Mouse (Mus musculus) embryonic fibroblast, embryonic 13.5 days (primary cell): ENCODE measurements at regions not wholly inside any gene's neighbourhood (a gene's known extent, or its start where the extent isn't known, plus 50 kb on each side); places are given as distances from the start of the nearest gene placed in this dataset.

Experiments
- H3K27ac ChIP-seq: 2 replicates; pipeline ENCODE4 v1.5.1; 2012; ENCODE audit warnings: low read length, control low read depth, inconsistent platforms; ENCODE audit not compliant: insufficient read depth
- H3K4me1 ChIP-seq: 2 replicates; pipeline ENCODE4 v1.6.1; 2011; ENCODE audit warnings: low read length; ENCODE audit not compliant: control insufficient read depth, insufficient read depth
- H3K4me3 ChIP-seq: 2 replicates; pipeline ENCODE4 v1.5.1; 2011; ENCODE audit warnings: mild to moderate bottlenecking, control low read depth, low read length; ENCODE audit not compliant: insufficient read depth
- CTCF ChIP-seq: IDR thresholded peaks from 2 replicates; pipeline ENCODE4 v1.5.1; 2011; ENCODE audit warnings: mild to moderate bottlenecking, control low read depth, low read length, moderate library complexity, borderline replicate concordance; ENCODE audit not compliant: insufficient read depth
- POLR2A ChIP-seq: IDR thresholded peaks from 2 replicates; pipeline ENCODE4 v1.6.1; 2011; ENCODE audit warnings: low read depth, mild to moderate bottlenecking, control low read depth, low read length, moderate library complexity

DNA sequence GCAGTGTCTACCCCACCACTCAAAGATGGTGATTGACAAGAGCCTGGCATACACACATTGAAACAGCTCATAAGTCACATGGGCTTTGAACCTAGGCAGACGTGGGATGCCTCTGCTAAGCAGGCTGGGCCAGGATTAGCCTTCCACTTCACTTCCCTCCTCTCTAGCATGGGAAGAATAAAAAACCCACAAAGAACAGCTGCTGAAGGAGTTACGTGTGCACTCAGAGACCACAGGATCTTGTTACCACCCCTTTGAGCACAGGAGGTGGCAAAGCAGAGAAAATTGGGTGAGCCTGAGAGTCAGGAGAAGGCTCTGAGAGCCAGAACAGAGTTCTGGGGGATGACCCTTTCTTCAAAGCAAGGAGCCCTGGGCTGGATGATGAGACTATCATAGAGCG lies 89.6 kb upstream of the Irs2 start:
- TF ChIP-seq CTCF (no peak), POLR2A (no peak)
- H3K27ac ChIP-seq, result no peak overlapping the region
- H3K4me1 ChIP-seq, result peaks cover 6% of the 10 kb centered on the region
- H3K4me3 ChIP-seq, result no peak overlapping the region

DNA sequence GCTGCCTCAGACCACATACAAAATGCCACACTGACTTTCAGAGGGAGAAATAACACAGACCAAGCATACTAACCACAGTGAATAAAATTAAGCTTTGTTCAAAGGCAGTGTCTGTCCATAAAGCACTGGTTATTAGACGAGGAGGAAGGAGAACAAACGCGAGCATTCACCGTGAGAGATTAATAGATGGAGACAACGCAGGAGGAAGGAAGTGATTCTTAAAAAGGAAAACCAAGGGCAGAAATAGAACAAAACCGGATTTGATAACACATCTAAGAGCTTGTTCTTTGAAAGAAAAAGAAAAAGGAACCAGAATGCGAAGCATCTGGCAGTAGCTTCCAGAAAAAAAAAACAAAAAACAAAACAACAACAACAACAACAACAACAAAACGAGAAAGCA lies 86.3 kb upstream of the Irs2 start:
- Histone ChIP-seq H3K4me1 (peaks cover 3% of the 10 kb centered on the region), H3K27ac (no peak overlapping the region), H3K4me3 (no peak overlapping the region)
- no peak for TF ChIP-seq POLR2A
- TF ChIP-seq CTCF, result no peak

DNA sequence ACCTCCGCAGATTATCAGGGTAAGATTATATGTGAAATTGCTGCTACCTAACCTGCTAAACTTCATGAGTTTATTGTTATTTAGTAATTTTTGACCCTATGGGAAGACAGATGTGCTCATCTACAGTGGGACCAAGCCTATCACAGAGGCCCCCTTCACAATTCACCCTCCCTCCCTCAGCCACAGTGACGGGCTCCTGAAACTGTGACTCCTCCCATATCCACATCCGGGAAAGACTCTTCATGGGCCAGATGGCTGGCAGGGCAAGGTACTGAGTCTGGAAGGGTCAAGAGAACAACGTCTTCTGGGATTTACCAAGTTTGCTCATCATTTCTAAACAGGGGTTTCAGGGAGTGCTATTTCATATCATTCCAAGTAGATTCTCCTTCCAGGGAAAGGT lies 84.1 kb upstream of the Irs2 start:
- no peak overlapping the region for H3K27ac ChIP-seq
- no peak overlapping the region for H3K4me3 ChIP-seq
- H3K4me1 ChIP-seq, result no peaks in the 10 kb centered on the region
- no peak for TF ChIP-seq POLR2A
- no peak for TF ChIP-seq CTCF

DNA sequence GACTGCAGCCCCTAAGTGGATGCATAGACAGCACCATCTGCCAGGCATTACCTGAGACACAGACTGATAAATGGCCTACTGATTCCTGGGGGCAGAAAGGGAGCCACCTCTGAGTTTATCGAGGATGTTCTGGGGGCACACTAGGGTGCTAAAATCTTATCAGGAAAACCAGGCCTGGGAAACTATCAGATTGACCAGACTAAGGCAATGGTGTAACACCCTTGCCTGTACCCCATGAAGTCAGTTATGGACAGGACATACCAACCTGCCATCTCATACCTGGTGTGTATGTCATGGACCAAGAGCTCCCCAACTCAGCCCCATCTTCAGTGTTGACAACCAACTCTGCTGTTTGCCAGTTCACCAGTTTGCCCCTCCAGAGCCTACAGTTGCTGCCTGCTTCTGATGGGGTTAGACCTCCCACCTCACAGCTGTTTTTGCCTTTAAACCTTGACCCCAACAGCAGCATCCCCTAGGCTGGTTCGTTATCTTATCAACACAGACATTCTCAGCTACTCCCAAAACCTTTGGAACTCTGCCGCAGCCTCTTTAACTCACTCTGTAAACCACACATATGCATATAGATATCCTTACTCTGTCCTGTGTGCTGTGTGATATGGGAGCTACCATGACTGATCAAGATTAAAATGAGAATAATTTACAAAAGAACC lies 83.6 kb upstream of the Irs2 start:
- no peaks in the 10 kb centered on the region for H3K4me1 ChIP-seq
- TF ChIP-seq POLR2A, result no peak
- no peak for TF ChIP-seq CTCF

DNA sequence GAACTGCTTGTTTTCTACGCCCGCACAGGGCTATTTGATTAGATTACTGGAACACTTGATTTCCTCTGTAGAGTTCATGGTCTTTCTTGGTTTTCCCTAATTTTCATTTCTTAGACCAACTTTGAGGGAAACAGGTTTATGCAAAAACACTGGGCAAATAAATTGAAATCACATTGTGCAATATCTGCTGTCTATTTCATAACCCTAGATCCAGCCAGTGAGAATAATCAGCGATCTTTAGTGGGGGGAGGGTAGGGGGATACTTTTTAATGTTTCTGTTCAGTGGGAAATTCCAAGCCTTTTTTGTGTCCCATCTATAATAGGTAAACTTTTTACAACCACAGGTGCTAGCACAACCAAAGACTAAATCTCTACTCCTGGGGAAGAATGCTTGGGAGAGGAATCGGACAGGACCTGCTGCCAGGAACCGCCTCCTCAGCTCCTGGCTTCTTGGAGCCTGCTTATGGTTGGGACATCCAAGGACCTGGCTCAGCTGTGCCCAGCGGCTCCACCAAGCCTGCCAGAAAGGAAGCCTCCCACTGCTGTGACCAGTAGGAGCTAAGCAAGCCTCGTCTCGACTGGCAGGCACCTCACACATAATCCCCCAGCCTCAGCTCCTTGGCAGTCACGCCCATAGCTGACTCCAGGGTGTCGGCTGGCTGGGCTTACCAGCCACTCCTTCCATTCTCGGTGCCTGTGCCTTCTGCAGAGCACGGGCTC lies 80.8 kb upstream of the Irs2 start:
- H3K27ac ChIP-seq, result no peak overlapping the region
- peaks cover 6% of the 10 kb centered on the region for H3K4me1 ChIP-seq
- H3K4me3 ChIP-seq, result no peak overlapping the region
- TF ChIP-seq CTCF (no peak), POLR2A (no peak)

More for the DNA sequence above, 83.6 kb upstream of the Irs2 start:
- no peak overlapping the region for H3K4me3 ChIP-seq
- no peak overlapping the region for H3K27ac ChIP-seq

DNA sequence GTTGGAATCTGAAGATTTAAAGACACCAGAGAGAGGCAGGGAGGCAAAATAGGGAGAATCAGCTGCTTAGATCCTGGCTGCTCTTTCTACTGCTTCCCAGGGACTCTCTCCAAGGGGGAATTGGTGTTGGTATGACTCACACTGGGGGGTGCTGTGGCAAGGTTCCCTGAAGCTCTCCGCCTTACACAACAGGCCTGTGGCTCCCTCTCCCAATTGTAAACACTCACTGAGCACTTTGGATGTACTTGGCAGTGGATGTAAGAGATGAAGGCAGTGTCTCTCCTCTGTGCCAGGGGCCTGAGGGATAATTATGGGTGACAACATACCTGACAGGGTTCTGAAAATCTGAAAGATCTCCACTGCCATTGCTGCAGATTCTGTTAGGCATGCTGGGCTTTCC lies 77.0 kb upstream of the Irs2 start:
- TF ChIP-seq CTCF, result no peak
- TF ChIP-seq POLR2A, result no peak
- H3K27ac ChIP-seq, result peak overlapping the region; percentile 12; the same call in 1 of the 2 replicates
- peaks cover 6% of the 10 kb centered on the region for H3K4me1 ChIP-seq
- no peak overlapping the region for H3K4me3 ChIP-seq

DNA sequence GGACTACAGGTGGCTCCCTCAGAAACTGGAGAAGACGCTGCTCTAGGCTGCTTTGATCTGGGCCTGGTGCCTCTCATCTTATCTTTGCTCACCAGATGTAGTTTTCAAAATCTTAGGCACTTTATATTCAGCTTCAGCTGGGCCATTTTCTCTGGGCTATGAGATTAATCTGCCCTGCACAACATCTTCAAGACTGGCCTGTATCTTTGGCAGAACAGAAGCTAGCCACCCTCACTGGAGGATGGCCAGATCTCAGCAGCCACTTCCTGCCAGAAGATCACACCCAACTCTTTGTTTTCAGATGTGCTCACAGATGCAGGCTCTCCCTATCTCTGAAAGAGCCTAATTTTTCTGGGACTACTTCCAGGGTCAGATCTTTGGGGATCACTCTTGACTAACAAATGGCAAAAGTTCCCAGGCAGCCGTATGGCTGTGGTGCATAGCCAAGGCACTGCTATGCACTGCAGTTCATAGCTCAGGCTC lies 75.8 kb upstream of the Irs2 start:
- no peak overlapping the region; the same call in 1 of the 2 replicates for H3K27ac ChIP-seq
- no peak for TF ChIP-seq POLR2A
- TF ChIP-seq CTCF, result no peak
- H3K4me3 ChIP-seq, result no peak overlapping the region
- peaks cover 6% of the 10 kb centered on the region for H3K4me1 ChIP-seq

DNA sequence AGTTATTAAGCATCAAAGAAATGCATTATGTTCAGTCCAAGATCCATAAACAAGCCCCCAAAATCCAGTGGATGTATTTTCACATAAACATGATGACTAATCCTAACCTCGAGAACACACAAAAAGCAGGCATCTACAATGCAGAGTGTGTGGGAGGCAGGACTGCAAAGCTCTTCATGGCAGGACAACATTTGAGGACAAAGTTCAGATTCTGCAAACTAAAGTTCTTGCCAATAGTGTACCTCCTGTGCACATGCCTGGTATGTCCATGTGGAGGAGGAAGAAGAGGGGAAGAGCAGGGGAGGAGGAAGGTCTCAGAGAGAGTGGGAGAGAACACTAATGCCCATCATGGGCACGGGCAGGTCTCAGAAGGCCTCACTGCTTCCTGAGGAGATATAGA lies 72.6 kb upstream of the Irs2 start:
- Histone ChIP-seq H3K27ac (no peak overlapping the region), H3K4me3 (no peak overlapping the region), H3K4me1 (peaks cover 8% of the 10 kb centered on the region)
- no peak for TF ChIP-seq CTCF
- TF ChIP-seq POLR2A, result no peak

DNA sequence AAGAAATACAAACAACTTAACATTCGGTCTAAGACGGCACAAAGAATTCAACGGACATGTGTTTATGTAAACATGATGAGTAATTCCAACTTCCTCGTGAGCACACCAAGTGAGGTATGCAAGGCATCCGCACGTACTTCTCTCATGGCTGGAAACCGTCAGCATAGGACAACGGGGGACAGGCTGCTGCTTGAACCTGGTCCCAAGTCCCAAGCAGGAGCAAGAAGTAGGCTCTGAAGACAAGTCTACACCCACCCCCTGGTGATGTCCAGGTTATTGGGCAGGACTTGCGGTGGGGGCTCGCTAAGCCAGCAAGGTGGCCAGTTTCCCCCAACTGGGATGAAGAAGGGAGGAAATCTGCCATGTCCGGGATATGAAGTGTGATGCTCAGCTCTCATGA lies 71.5 kb upstream of the Irs2 start:
- no peak for TF ChIP-seq CTCF
- TF ChIP-seq POLR2A, result no peak
- Histone ChIP-seq H3K27ac (no peak overlapping the region), H3K4me1 (peaks cover 2% of the 10 kb centered on the region), H3K4me3 (no peak overlapping the region)

DNA sequence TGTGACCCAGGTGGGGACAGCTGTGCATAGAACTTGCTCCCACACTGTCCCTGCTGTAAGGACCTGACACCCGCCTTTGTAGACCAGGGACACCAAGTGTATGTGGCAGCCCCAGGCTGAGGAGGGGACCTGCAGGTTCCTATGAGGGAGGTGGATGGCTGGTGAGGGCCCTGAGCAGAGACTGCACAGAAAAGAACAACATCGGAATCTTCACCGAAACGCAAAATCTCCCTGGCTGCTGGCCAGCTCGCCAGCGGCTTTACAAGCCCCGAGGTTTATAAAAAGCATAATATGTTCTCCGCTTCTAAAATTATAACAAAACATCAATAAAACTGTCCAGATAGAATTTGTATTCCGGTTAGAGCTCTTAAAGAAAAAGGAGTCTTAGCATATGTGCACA lies 68.9 kb upstream of the Irs2 start:
- TF ChIP-seq CTCF (no peak), POLR2A (no peak)
- H3K27ac ChIP-seq, result no peak overlapping the region
- peak overlapping the region; percentile 3; the same call in 1 of the 2 replicates for H3K4me3 ChIP-seq
- H3K4me1 ChIP-seq, result 0 out of 2 replicates have a peak, but pooled peaks cover 2% of the 10 kb centered on the region
